Mouse (Mus musculus): Measurements from ENCODE around the gene Gm17783. TPM values are rescaled to one million over a fixed set of nuclear protein-coding genes. Genes with fewer than 3 reads are reported as not detected.

Gm17783 gene
- not detected for polyA plus RNA-seq (2017; shearing (Covaris generic))

GRCm38 (mm10) chr16:45531950-45532349 lies at the start of gene Gm17783:
Gene Gm17783 (minus strand): TSS chr16:45532050.

GRCm38 (mm10) chr16:45535009-45535408 lies 3.2 kb upstream of the Gm17783 start, which contains the start of gene Slc9c1:
Gene Slc9c1 (plus strand): TSS chr16:45535309.

DNA sequence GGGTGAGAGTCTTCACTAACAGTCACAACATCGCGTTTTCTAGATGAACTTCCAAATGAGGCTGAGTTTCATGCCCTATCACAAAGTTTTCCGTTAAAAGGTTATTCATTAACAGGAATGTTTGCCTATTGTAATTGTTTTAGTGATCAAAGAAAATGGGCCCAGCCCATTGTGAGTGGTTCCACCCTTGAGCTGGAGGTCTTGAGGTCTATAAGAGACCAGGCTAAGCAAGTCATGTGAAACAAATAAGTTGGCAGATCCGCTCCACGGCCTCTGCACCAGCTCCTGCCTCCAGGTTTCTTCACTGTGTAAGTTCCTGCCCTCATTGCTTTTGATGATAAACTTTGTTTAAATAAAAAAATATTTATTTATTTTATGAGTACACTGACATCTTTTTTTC lies 38.9 kb downstream of the Gm17783 start, which contains the start of gene Gm609:
TSS of gene Gm609 (minus strand) at position 43 of the 400 bp plus-strand sequence.

Other genes with a start within 250 kb of the Gm17783 start
- 124 TPM for gene Cd200, start 123.0 kb downstream of the Gm17783 start, polyA plus RNA-seq (2017; shearing (Covaris generic))
- gene Gm609, start 39.1 kb downstream of the Gm17783 start, polyA plus RNA-seq (2017; shearing (Covaris generic)): 0.12 TPM
- gene Slc9c1, start 3.3 kb upstream of the Gm17783 start, polyA plus RNA-seq (2017; shearing (Covaris generic)): not detected
- not detected for gene Gcsam, start 78.3 kb upstream of the Gm17783 start, polyA plus RNA-seq (2017; shearing (Covaris generic))
- not detected for gene BC016579, start 122.0 kb upstream of the Gm17783 start, polyA plus RNA-seq (2017; shearing (Covaris generic))
- gene Tmprss7, start 161.6 kb upstream of the Gm17783 start, polyA plus RNA-seq (2017; shearing (Covaris generic)): not detected
- gene Tagln3, start 192.6 kb upstream of the Gm17783 start, polyA plus RNA-seq (2017; shearing (Covaris generic)): 0.23 TPM
- 32.9 TPM for gene Abhd10, start 210.9 kb upstream of the Gm17783 start, polyA plus RNA-seq (2017; shearing (Covaris generic))